16 mouse cellular contexts compared by ENCODE assay signal in genomic region chr8:115089744-115090143, GRCm38 (mm10).
DNase-seq lines count a peak whose midpoint lies in the region; ATAC-seq and TF ChIP-seq lines count a peak whose summit lies in the region.
"Had no signal": no experiment of that assay in that cellular context is flagged by ENCODE, and none has a peak within 500 bp of the region (broad histone marks: within the 10 kb centered on the region; RNA-seq: fewer than 3 reads in every experiment).

No protein-coding gene starts in this region.

- 64% methylated on average over 7 of the region's 7 CpGs for WGBS in kidney, adult 2 months
- WGBS in liver, embryonic 16.5 days (ENCODE audit: insufficient replicate concordance) = 12% methylated on average over 7 of the region's 7 CpGs
- 53% methylated on average over 7 of the region's 7 CpGs for WGBS in forebrain, postnatal 0 days

- H3K36me3 ChIP-seq in kidney, adult 2 months (ENCODE audit: control insufficient read depth, insufficient read depth, low read length) = no peaks in the 10 kb centered on the region
- no peaks in the 10 kb centered on the region for H3K36me3 ChIP-seq in liver, embryonic 16.5 days (ENCODE audit: control insufficient read depth, insufficient read depth)
- H3K36me3 ChIP-seq in forebrain, postnatal 0 days (ENCODE audit: insufficient read depth) = no peaks in the 10 kb centered on the region
- H3K36me3 ChIP-seq: hindbrain, embryonic 12.5 days; neural tube, embryonic 12.5 days had no signal

- peak; percentile 63 for ATAC-seq in liver, embryonic 16.5 days (ENCODE audit: low read depth)
- ATAC-seq in megakaryocyte progenitor cell, adult 5-6 weeks (replicated peaks; ENCODE audit: poor library complexity) = 0 out of 2 replicates have a peak, but pooled peaks have one; percentile 20
- ATAC-seq in forebrain, postnatal 0 days = no peak
- ATAC-seq: forebrain, embryonic 13.5 days; intestine, postnatal 0 days; midbrain, embryonic 16.5 days had no signal

- TF ChIP-seq POLR2A in kidney, adult 2 months (IDR thresholded peaks at IDR 0.05; ENCODE audit: low read depth, low read length) = no peak

- H3K9me3 ChIP-seq in liver, embryonic 16.5 days (replicated peaks; ENCODE audit: control insufficient read depth, low read length) = no peaks in the 10 kb centered on the region
- H3K9me3 ChIP-seq in forebrain, postnatal 0 days (ENCODE audit: low read length) = no peaks in the 10 kb centered on the region
- H3K9me3 ChIP-seq: forebrain, embryonic 13.5 days had no signal

- no peak overlapping the region for H3K27ac ChIP-seq in kidney, adult 2 months (ENCODE audit: insufficient read depth, low read depth, low read length)
- H3K27ac ChIP-seq in liver, embryonic 16.5 days (ENCODE audit: low read length) = no peak overlapping the region
- H3K27ac ChIP-seq in forebrain, postnatal 0 days (ENCODE audit: low read depth, low read length) = no peak overlapping the region
- H3K27ac ChIP-seq: forebrain, embryonic 13.5 days; hindbrain, embryonic 12.5 days; neural tube, embryonic 12.5 days had no signal

- no peak overlapping the region for H3K9ac ChIP-seq in liver, embryonic 16.5 days (ENCODE audit: low read depth, low read length)
- no peak overlapping the region for H3K9ac ChIP-seq in forebrain, postnatal 0 days
- H3K9ac ChIP-seq: forebrain, embryonic 13.5 days; hindbrain, embryonic 12.5 days; neural tube, embryonic 12.5 days had no signal

- TF ChIP-seq CTCF in kidney, adult 2 months (conservative IDR thresholded peaks at IDR 0.05; ENCODE audit: insufficient read depth, insufficient read length, low read depth, low read length) = no peak
- no peak for TF ChIP-seq CTCF in forebrain, postnatal 0 days (IDR thresholded peaks at IDR 0.05; ENCODE audit: low read depth)

- H3K4me3 ChIP-seq in kidney, adult 2 months (ENCODE audit: insufficient read depth, low read depth, low read length) = no peak overlapping the region
- no peak overlapping the region for H3K4me3 ChIP-seq in liver, embryonic 16.5 days (ENCODE audit: low read depth, low read length)
- H3K4me3 ChIP-seq in forebrain, postnatal 0 days (ENCODE audit: low read depth, low read length) = no peak overlapping the region
- H3K4me3 ChIP-seq: forebrain, embryonic 13.5 days; hindbrain, embryonic 12.5 days; neural tube, embryonic 12.5 days had no signal

- H3K4me1 ChIP-seq in kidney, adult 2 months (ENCODE audit: control insufficient read depth, insufficient read depth, low read length) = no peaks in the 10 kb centered on the region
- no peaks in the 10 kb centered on the region for H3K4me1 ChIP-seq in liver, embryonic 16.5 days (ENCODE audit: control insufficient read depth, low read depth, low read length)
- H3K4me1 ChIP-seq in forebrain, postnatal 0 days (ENCODE audit: insufficient read depth) = no peaks in the 10 kb centered on the region
- H3K4me1 ChIP-seq: hindbrain, embryonic 12.5 days; neural tube, embryonic 12.5 days had no signal

- DNase-seq in kidney, postnatal 10 days = peak; percentile 15
- DNase-seq in kidney, adult 2 months = no peak
- peak; percentile 47 for DNase-seq in induced T-regulatory cell, adult 2 months (ENCODE audit: low read depth)
- no peak for DNase-seq in forebrain, postnatal 0 days
- DNase-seq in urinary bladder, postnatal 4 days (ENCODE audit: low spot score in 2 of 2) = no peak
- no peak for DNase-seq in urinary bladder, adult 18-20 months (ENCODE audit: low spot score in 2 of 2)
- DNase-seq: adrenal gland, adult 8-10 months; cerebellum, adult 18-20 months; right cerebral cortex, postnatal 4 days had no signal

- no peaks in the 10 kb centered on the region for H3K27me3 ChIP-seq in kidney, adult 2 months (replicated peaks; ENCODE audit: control insufficient read depth, insufficient read depth, low read length)
- no peaks in the 10 kb centered on the region for H3K27me3 ChIP-seq in liver, embryonic 16.5 days (ENCODE audit: control insufficient read depth, insufficient read depth, low read depth, low read length)
- H3K27me3 ChIP-seq in forebrain, postnatal 0 days (ENCODE audit: insufficient read depth, low read length) = no peaks in the 10 kb centered on the region
- H3K27me3 ChIP-seq: forebrain, embryonic 13.5 days; hindbrain, embryonic 12.5 days; neural tube, embryonic 12.5 days had no signal

- H3K4me2 ChIP-seq in liver, embryonic 16.5 days (ENCODE audit: low read depth, low read length) = no peak overlapping the region
- H3K4me2 ChIP-seq in forebrain, postnatal 0 days (ENCODE audit: low read depth) = no peak overlapping the region
- H3K4me2 ChIP-seq: forebrain, embryonic 13.5 days; hindbrain, embryonic 12.5 days; neural tube, embryonic 12.5 days had no signal

Comparison
In these comparisons a context has a peak if more than half of its experiments do, and no peak if none do; other contexts are left out.
1. DNase-seq: peak in kidney, postnatal 10 days (single experiment) and induced T-regulatory cell, adult 2 months (single experiment); none in kidney, adult 2 months (single experiment), forebrain, postnatal 0 days (single experiment), urinary bladder, postnatal 4 days (0 of 2) and urinary bladder, adult 18-20 months (0 of 2).